Mouse (Mus musculus) forebrain, embryonic 11.5 days (tissue): ENCODE results near the gene Nmt1. TPM values are rescaled to one million over a fixed set of nuclear protein-coding genes. Genes with fewer than 3 reads are reported as not detected.

Experiments
- ATAC-seq: fragments of 200-750 bp; cut with Nextera tagmentation; replicated peaks from 2 replicates; pipeline ENCODE4 v1.8.0; 2017; ENCODE audit warnings: moderate TSS enrichment; ENCODE audit not compliant: low FRiP score
- DNase-seq: peaks from one replicate; pipeline ENCODE4 v3.0.0-alpha.2; 2017; ENCODE audit warnings: low spot score
- H3K27ac ChIP-seq: fragments of 300-500 bp; sonication (generic); 2 replicates; pipeline ENCODE4 v1.5.1; 2014; ENCODE audit warnings: low read depth, low read length
- H3K27me3 ChIP-seq: fragments of 300-500 bp; sonication (generic); 2 replicates; pipeline ENCODE4 v1.6.1; 2014; ENCODE audit warnings: mild to moderate bottlenecking, low read length, mixed read lengths; ENCODE audit not compliant: control insufficient read depth, insufficient read depth
- H3K36me3 ChIP-seq: fragments of 300-500 bp; sonication (generic); 2 replicates; pipeline ENCODE4 v1.6.1; 2014; ENCODE audit warnings: mild to moderate bottlenecking, low read length, moderate library complexity, mixed read lengths; ENCODE audit not compliant: control insufficient read depth, insufficient read depth
- H3K4me1 ChIP-seq: fragments of 300-500 bp; sonication (generic); replicated peaks from 2 replicates; pipeline ENCODE4 v1.6.1; 2014; ENCODE audit warnings: low read length, mixed read lengths; ENCODE audit not compliant: control insufficient read depth, insufficient read depth
- H3K4me2 ChIP-seq: fragments of 300-500 bp; sonication (generic); 2 replicates; pipeline ENCODE4 v1.6.1; 2014; ENCODE audit warnings: low read depth, mild to moderate bottlenecking, low read length, moderate library complexity, mixed read lengths; ENCODE audit not compliant: severe bottlenecking
- H3K4me3 ChIP-seq: fragments of 300-500 bp; sonication (generic); 2 replicates; pipeline ENCODE4 v1.5.1; 2014; ENCODE audit warnings: low read depth, low read length
- H3K9ac ChIP-seq: fragments of 300-500 bp; sonication (generic); 2 replicates; pipeline ENCODE4 v1.6.1; 2014; ENCODE audit warnings: low read length
- H3K9me3 ChIP-seq: fragments of 300-500 bp; sonication (generic); 2 replicates; pipeline ENCODE4 v1.6.1; 2016; ENCODE audit warnings: low read length, mixed read lengths; ENCODE audit not compliant: control insufficient read depth
- WGBS: fragments of 180-500 bp; shearing (Covaris S2); extraction: QIAGEN DNeasy Blood & Tissue Kit; methylation state at CpG from one replicate; pipeline ENCODE4 v1.1.7; 2014; 5-methylcytosine and 5-hydroxymethylcytosine counted together
- polyA plus RNA-seq: library from polyadenylated mRNA; unstranded; fragments of >200 nt; fragmentation: Nextera tagmentation; extraction: Ambion mirVana; gene quantifications from 2 replicates; pipeline ENCODE4 v1.2.1, GENCODE M21; 2014

The Nmt1 gene
- polyA plus RNA-seq, 1 experiment from 2014 or later = 53.8 TPM

GRCm38 (mm10) chr11:103105180-103105725 lies 77.3 kb downstream of the Nmt1 start:
- 60% methylated on average over 14 of the region's 14 CpGs for WGBS
- Histone ChIP-seq H3K36me3 (no peaks in the 10 kb centered on the region), H3K9me3 (no peaks in the 10 kb centered on the region), H3K4me2 (no peak overlapping the region), H3K4me3 (no peak overlapping the region), H3K9ac (no peak overlapping the region), H3K4me1 (peaks cover 11% of the 10 kb centered on the region), H3K27me3 (peaks cover 19% of the 10 kb centered on the region), H3K27ac (no peak overlapping the region)
- ATAC-seq (no peak), DNase-seq (no peak)

GRCm38 (mm10) chr11:103105810-103106209 lies 77.8 kb downstream of the Nmt1 start:
- Histone ChIP-seq H3K27me3 (peaks cover 16% of the 10 kb centered on the region), H3K27ac (no peak overlapping the region), H3K36me3 (no peaks in the 10 kb centered on the region), H3K4me1 (peaks cover 11% of the 10 kb centered on the region), H3K4me3 (no peak overlapping the region), H3K4me2 (no peak overlapping the region), H3K9me3 (no peaks in the 10 kb centered on the region), H3K9ac (no peak overlapping the region)
- ATAC-seq = no peak
- 80% methylated on average over 6 of the region's 6 CpGs for WGBS
- no peak for DNase-seq

GRCm38 (mm10) chr11:103106386-103106785 lies 78.4 kb downstream of the Nmt1 start:
- H3K27me3 ChIP-seq = peaks cover 14% of the 10 kb centered on the region
- H3K9ac ChIP-seq = no peak overlapping the region
- peaks cover 11% of the 10 kb centered on the region for H3K4me1 ChIP-seq
- no peak overlapping the region for H3K4me2 ChIP-seq
- DNase-seq = no peak
- no peaks in the 10 kb centered on the region for H3K9me3 ChIP-seq
- no peak overlapping the region for H3K27ac ChIP-seq
- 59% methylated on average over 4 of the region's 4 CpGs for WGBS
- no peak for ATAC-seq
- no peaks in the 10 kb centered on the region for H3K36me3 ChIP-seq
- H3K4me3 ChIP-seq = no peak overlapping the region

- Histone ChIP-seq H3K27me3 (peaks cover 14% of the 10 kb centered on the region; the same call in 1 of the 2 replicates), H3K9me3 (no peaks in the 10 kb centered on the region), H3K4me2 (no peak overlapping the region), H3K4me3 (peak overlapping the region; percentile 22; the same call in 1 of the 2 replicates), H3K27ac (no peak overlapping the region), H3K4me1 (peaks cover 16% of the 10 kb centered on the region), H3K9ac (no peak overlapping the region; the same call in 1 of the 2 replicates), H3K36me3 (no peaks in the 10 kb centered on the region)
- DNase-seq (no peak), ATAC-seq (no peak)
- WGBS = 16% methylated on average over 10 of the region's 10 CpGs
These were observed 83.3 kb downstream of the Nmt1 start for GRCm38 (mm10) chr11:103111301-103111700.

DNA sequence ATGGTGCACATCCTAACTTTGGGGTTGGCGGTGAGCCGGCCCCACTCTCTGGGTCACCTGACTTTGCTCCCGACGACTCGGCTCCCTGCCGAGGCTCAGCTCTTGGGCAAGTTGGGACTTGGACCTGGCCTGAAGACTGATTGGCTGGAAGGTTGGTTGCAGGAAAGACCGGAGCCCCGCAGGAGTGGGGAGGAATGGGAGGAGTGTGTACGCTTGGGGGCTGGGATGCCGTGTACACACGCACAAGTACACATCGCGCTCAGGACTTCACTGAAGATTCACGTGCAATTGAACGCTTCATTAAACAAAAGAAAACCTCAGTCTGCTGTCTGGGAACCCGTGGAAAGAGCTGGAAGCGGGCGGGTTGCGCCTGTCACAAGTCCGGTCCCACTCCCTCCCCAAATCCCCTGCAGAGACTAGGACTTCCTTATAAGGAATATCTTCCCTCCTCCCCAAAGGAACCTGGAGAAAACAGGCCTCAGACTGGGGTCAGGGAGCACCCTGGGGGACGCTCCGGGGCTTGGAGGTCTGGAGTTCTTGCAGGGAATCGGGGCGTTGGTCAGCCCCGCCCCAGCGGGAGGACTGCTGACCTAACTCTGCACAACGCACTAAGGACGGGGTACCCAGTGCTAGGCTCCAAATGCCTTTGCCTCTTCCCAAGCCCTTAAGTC lies 84.0 kb downstream of the Nmt1 start:
- under 1% methylated on average over 28 of the region's 28 CpGs for WGBS
- Histone ChIP-seq H3K4me1 (peaks cover 18% of the 10 kb centered on the region), H3K9ac (peak overlapping the region; percentile 10), H3K9me3 (no peaks in the 10 kb centered on the region), H3K36me3 (no peaks in the 10 kb centered on the region), H3K4me2 (peak overlapping the region; percentile 54), H3K4me3 (peak overlapping the region; percentile 22), H3K27ac (no peak overlapping the region), H3K27me3 (peaks cover 14% of the 10 kb centered on the region; the same call in 1 of the 2 replicates)
- DNase-seq = no peak
- ATAC-seq = no peak

DNA sequence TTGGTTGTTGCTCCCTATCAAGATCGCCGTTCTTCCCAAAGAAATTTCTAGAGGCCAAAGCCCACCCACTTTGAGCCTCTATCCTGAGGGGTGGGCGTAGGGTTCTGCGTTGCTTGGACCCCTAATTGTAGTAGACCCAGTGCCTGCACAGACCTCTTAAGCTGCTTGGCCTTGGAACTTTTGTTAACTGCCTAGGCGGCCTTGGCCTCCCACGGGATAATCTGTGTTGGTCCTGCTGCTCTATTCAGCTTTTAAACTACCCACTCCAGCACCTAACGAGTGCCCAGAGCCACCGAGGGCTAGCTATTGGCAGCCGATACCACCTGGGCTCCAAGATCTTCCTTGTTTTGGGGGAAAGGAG lies 84.5 kb downstream of the Nmt1 start:
- Histone ChIP-seq H3K4me2 (peak overlapping the region; percentile 54; the same call in 1 of the 2 replicates), H3K27me3 (peaks cover 14% of the 10 kb centered on the region; the same call in 1 of the 2 replicates), H3K4me3 (peak overlapping the region; percentile 22; the same call in 1 of the 2 replicates), H3K9me3 (no peaks in the 10 kb centered on the region), H3K9ac (peak overlapping the region; percentile 10; the same call in 1 of the 2 replicates), H3K27ac (no peak overlapping the region), H3K4me1 (peaks cover 18% of the 10 kb centered on the region), H3K36me3 (no peaks in the 10 kb centered on the region)
- DNase-seq = no peak
- ATAC-seq = no peak
- WGBS = 6% methylated on average over 9 of the region's 9 CpGs

DNA sequence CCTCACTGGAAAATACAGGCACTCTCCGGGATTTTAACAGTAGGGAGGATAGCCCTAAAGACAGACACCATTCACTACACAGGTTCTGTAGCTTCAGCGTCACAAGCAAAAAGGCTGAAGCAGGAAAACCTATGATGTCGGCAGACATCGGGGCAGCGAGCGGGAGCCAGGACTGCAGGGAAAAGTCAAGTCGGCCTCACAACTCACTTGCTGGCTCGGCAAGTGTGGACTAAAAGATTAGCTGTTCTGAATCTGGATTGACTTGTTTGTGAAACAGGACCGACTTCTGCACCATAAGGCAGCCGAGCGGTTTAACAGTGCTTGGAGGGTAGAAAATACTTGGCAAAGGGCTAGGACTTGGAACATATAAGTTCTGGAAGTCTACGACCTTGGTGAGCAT lies 85.0 kb downstream of the Nmt1 start:
- Histone ChIP-seq H3K4me2 (no peak overlapping the region), H3K4me1 (peaks cover 20% of the 10 kb centered on the region), H3K36me3 (no peaks in the 10 kb centered on the region), H3K27ac (no peak overlapping the region), H3K9ac (no peak overlapping the region), H3K27me3 (peaks cover 14% of the 10 kb centered on the region; the same call in 1 of the 2 replicates), H3K9me3 (no peaks in the 10 kb centered on the region), H3K4me3 (no peak overlapping the region)
- DNase-seq (no peak), ATAC-seq (no peak)
- WGBS = 26% methylated on average over 12 of the region's 12 CpGs

DNA sequence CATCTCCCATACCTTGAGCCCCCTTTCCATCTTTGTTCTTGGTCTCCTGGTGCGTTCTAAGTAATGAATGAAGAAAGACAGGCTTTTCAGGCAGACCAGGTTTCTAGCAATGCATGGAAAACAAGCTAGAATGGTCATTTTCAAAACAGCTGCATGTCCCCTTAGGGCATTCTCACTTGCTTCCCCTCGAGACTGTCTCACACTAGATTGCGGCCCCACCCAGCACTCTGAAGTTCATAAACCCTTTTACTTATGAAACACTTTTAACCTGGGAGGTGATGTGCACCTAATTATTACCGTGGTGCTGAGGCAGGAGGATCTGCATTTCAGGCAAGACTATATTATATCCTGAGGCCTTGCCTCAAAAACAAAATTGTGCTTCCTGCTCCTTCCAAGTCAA lies 85.8 kb downstream of the Nmt1 start:
- H3K27ac ChIP-seq = no peak overlapping the region
- H3K4me3 ChIP-seq = no peak overlapping the region
- peaks cover 24% of the 10 kb centered on the region for H3K4me1 ChIP-seq
- no peaks in the 10 kb centered on the region for H3K9me3 ChIP-seq
- DNase-seq = no peak
- no peak for ATAC-seq
- H3K4me2 ChIP-seq = no peak overlapping the region
- H3K36me3 ChIP-seq = no peaks in the 10 kb centered on the region
- no peak overlapping the region for H3K9ac ChIP-seq
- H3K27me3 ChIP-seq = peaks cover 14% of the 10 kb centered on the region; the same call in 1 of the 2 replicates
- WGBS = 80% methylated on average over 4 of the region's 4 CpGs
